Mouse (Mus musculus) forebrain, embryonic 14.5 days (tissue): Measurements from ENCODE around the gene 1110051M20Rik. TPM values are rescaled to one million over a fixed set of nuclear protein-coding genes. Genes with fewer than 3 reads are reported as not detected.

ENCODE experiments used
- ATAC-seq: fragments of 200-750 bp; cut with Nextera tagmentation; 2 replicates; pipeline ENCODE4 v1.8.0; 2017; ENCODE audit warnings: mild to moderate bottlenecking, moderate library complexity
- DNase-seq: peaks from one replicate; pipeline ENCODE4 v3.0.0-alpha.2; 2015; ENCODE audit warnings: low spot score
- H3K27ac ChIP-seq: fragments of 300-500 bp; sonication (generic); 2 replicates; pipeline ENCODE4 v1.5.1; 2014; ENCODE audit warnings: low read depth, mild to moderate bottlenecking, control low read depth, low read length, moderate library complexity
- H3K27me3 ChIP-seq: fragments of 300-500 bp; sonication (generic); replicated peaks from 2 replicates; pipeline ENCODE4 v1.6.1; 2014; ENCODE audit warnings: low read length, control low read depth, mixed read lengths; ENCODE audit not compliant: control insufficient read depth, insufficient read depth
- H3K36me3 ChIP-seq: fragments of 300-500 bp; sonication (generic); 2 replicates; pipeline ENCODE4 v1.6.1; 2014; ENCODE audit warnings: low read length, control low read depth; ENCODE audit not compliant: control insufficient read depth, insufficient read depth
- H3K4me1 ChIP-seq: fragments of 300-500 bp; sonication (generic); 2 replicates; pipeline ENCODE4 v1.6.1; 2014; ENCODE audit warnings: antibody characterized with exemption, low read length, control low read depth; ENCODE audit not compliant: control insufficient read depth, insufficient read depth
- H3K4me2 ChIP-seq: fragments of 300-500 bp; sonication (generic); 2 replicates; pipeline ENCODE4 v1.6.1; 2014; ENCODE audit warnings: mild to moderate bottlenecking, control low read depth, low read length
- H3K4me3 ChIP-seq: fragments of 300-500 bp; sonication (generic); 2 replicates; pipeline ENCODE4 v1.5.1; 2014; ENCODE audit warnings: low read depth, low read length, control low read depth
- H3K9ac ChIP-seq: fragments of 300-500 bp; sonication (generic); 2 replicates; pipeline ENCODE4 v1.6.1; 2014; ENCODE audit warnings: mild to moderate bottlenecking, low read length, control low read depth, moderate library complexity
- H3K9me3 ChIP-seq: fragments of 300-500 bp; sonication (generic); replicated peaks from 2 replicates; pipeline ENCODE4 v1.6.1; 2016; ENCODE audit warnings: low read length, control low read depth, mixed read lengths; ENCODE audit not compliant: control insufficient read depth
- WGBS: fragments of 180-500 bp; shearing (Covaris S2); extraction: QIAGEN DNeasy Blood & Tissue Kit; methylation state at CpG from one replicate; pipeline ENCODE4 v1.1.7; 2014; 5-methylcytosine and 5-hydroxymethylcytosine counted together
- polyA plus RNA-seq: library from polyadenylated mRNA; unstranded; fragments of >200 nt; fragmentation: Nextera tagmentation; extraction: Ambion mirVana; gene quantifications from 2 replicates; pipeline ENCODE4 v1.2.1, GENCODE M21; 2014

Gene 1110051M20Rik
- polyA plus RNA-seq, 1 experiment from 2014 or later, result 170 TPM

DNA sequence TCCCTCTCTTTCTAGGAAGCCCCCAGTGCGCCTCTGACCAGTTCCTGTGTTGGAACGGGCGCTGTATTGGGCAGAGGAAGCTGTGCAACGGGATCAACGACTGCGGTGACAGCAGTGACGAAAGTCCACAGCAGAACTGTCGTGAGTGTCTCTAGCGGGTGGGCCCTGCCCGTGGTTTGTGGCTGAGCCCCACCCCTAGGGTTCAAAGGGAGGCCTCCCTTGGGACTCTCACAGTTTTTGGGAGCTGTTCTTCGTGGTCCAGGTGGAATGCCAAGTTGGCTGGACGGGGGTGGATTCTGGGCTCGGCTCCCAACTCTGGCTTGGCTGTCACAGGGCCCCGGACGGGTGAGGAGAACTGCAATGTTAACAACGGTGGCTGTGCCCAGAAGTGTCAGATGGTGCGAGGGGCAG is 31.8 kb upstream of the 1110051M20Rik start:
- no peaks in the 10 kb centered on the region for H3K4me1 ChIP-seq
- H3K9me3 ChIP-seq, result no peaks in the 10 kb centered on the region
- no peak overlapping the region for H3K9ac ChIP-seq
- 78% methylated on average over 17 of the region's 17 CpGs for WGBS
- H3K36me3 ChIP-seq, result peaks cover 62% of the 10 kb centered on the region
- no peak for DNase-seq
- no peak overlapping the region for H3K4me2 ChIP-seq
- no peak overlapping the region for H3K4me3 ChIP-seq
- no peaks in the 10 kb centered on the region for H3K27me3 ChIP-seq
- no peak overlapping the region; the same call in 1 of the 2 replicates for H3K27ac ChIP-seq
- no peak for ATAC-seq

GRCm38 (mm10) chr2:91475791-91476190 is 31.3 kb upstream of the 1110051M20Rik start:
- no peak overlapping the region; the same call in 1 of the 2 replicates for H3K27ac ChIP-seq
- no peaks in the 10 kb centered on the region for H3K4me1 ChIP-seq
- no peak for ATAC-seq
- no peak overlapping the region for H3K4me2 ChIP-seq
- H3K9ac ChIP-seq, result no peak overlapping the region
- DNase-seq, result no peak
- WGBS, result 88% methylated on average over 7 of the region's 7 CpGs
- no peak overlapping the region for H3K4me3 ChIP-seq
- peaks cover 60% of the 10 kb centered on the region for H3K36me3 ChIP-seq
- H3K9me3 ChIP-seq, result no peaks in the 10 kb centered on the region
- no peaks in the 10 kb centered on the region for H3K27me3 ChIP-seq

DNA sequence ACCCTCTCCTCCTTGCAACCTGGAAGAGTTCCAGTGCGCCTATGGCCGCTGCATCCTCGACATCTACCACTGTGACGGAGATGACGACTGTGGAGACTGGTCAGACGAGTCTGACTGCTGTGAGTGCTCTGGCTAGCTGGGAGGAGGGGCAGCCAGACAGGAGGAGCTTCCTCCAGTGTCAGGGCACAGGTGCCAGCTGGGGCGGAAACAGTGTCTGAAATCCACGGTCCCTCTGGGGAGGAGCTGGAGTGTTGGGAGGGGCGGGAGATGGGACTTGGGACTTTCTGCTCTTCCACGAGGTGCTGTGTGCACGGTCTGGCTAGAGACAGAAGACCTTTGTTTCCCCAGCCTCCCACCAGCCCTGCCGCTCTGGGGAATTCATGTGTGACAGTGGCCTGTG is 29.9 kb upstream of the 1110051M20Rik start:
- H3K4me1 ChIP-seq, result peaks cover 7% of the 10 kb centered on the region; the same call in 1 of the 2 replicates
- no peak for ATAC-seq
- no peaks in the 10 kb centered on the region for H3K27me3 ChIP-seq
- no peak overlapping the region for H3K9ac ChIP-seq
- no peak for DNase-seq
- H3K9me3 ChIP-seq, result no peaks in the 10 kb centered on the region
- peaks cover 58% of the 10 kb centered on the region for H3K36me3 ChIP-seq
- H3K4me3 ChIP-seq, result no peak overlapping the region
- no peak overlapping the region for H3K27ac ChIP-seq
- 72% methylated on average over 12 of the region's 12 CpGs for WGBS
- H3K4me2 ChIP-seq, result no peak overlapping the region

- peaks cover 13% of the 10 kb centered on the region; the same call in 1 of the 2 replicates for H3K4me1 ChIP-seq
- 0 out of 2 replicates have a peak overlapping the region, but pooled peaks have one; percentile 24 for H3K27ac ChIP-seq
- peaks cover 22% of the 10 kb centered on the region for H3K36me3 ChIP-seq
- 19% methylated on average over 7 of the region's 7 CpGs for WGBS
- peak overlapping the region; percentile 35; the same call in 1 of the 2 replicates for H3K9ac ChIP-seq
- H3K4me3 ChIP-seq, result no peak overlapping the region
- no peak overlapping the region for H3K4me2 ChIP-seq
- DNase-seq (no peak), ATAC-seq (peak; percentile 49; the same call in 1 of the 2 replicates)
- no peaks in the 10 kb centered on the region for H3K27me3 ChIP-seq
- no peaks in the 10 kb centered on the region for H3K9me3 ChIP-seq
Measured at GRCm38 (mm10) chr2:91470055-91470647, 25.6 kb upstream of the 1110051M20Rik start.

GRCm38 (mm10) chr2:91467613-91468012 is 23.1 kb upstream of the 1110051M20Rik start:
- Histone ChIP-seq H3K9ac (peak overlapping the region; percentile 29; the same call in 1 of the 2 replicates), H3K4me1 (peaks cover 20% of the 10 kb centered on the region), H3K27me3 (no peaks in the 10 kb centered on the region), H3K4me2 (no peak overlapping the region), H3K36me3 (no peaks in the 10 kb centered on the region), H3K4me3 (no peak overlapping the region), H3K27ac (peak overlapping the region; percentile 1; the same call in 1 of the 2 replicates), H3K9me3 (no peaks in the 10 kb centered on the region)
- ATAC-seq, result no peak
- WGBS, result 26% methylated on average over 8 of the region's 8 CpGs
- DNase-seq, result peak; percentile 64

DNA sequence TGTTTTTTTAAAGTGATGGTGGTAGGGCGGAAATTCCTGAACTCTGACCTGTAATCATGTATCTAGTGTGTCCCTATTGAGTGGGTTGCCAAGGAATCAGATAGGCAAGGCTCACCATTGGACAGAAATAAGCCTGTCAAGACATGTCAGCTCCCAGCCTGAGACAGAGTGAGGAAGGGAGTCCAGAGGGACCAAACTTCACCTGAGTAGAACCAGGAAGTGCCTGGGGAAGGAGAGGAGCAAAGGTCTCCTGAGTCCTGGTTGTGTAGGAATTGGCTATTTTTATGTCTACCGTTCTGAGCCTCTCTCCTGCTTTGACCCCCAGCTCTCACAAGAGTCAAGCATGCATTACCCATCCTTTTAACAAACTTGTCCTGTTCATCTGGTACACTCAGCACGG is 21.4 kb upstream of the 1110051M20Rik start:
- no peaks in the 10 kb centered on the region for H3K27me3 ChIP-seq
- 91% methylated on average over 3 of the region's 3 CpGs for WGBS
- no peaks in the 10 kb centered on the region for H3K36me3 ChIP-seq
- H3K27ac ChIP-seq, result no peak overlapping the region
- H3K4me3 ChIP-seq, result no peak overlapping the region
- no peak overlapping the region for H3K9ac ChIP-seq
- H3K4me2 ChIP-seq, result no peak overlapping the region
- DNase-seq, result no peak
- H3K4me1 ChIP-seq, result peaks cover 31% of the 10 kb centered on the region
- H3K9me3 ChIP-seq, result no peaks in the 10 kb centered on the region
- no peak for ATAC-seq

DNA sequence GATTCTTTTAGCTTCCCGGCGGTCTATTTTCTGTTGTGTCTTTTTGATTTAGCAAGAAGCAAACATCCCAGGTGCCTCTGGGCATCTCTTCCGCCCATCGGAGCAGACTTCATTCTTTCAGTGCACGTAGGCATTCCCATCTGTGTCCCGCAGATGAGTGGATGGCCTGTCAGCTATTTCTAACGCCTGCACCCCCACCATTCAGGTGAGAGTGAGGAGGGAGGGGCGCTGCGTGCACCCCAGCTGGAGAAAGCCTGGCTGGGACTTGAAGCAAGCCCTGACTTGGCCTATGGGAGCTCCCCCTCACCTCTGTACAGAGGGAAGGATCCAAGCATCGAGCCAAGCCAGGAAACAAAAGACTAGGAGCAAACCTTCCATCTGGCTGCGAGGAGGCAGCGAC is 18.2 kb upstream of the 1110051M20Rik start:
- H3K4me3 ChIP-seq, result peak overlapping the region; percentile 12; the same call in 1 of the 2 replicates
- H3K27ac ChIP-seq, result peak overlapping the region; percentile 59
- no peaks in the 10 kb centered on the region for H3K27me3 ChIP-seq
- peak; percentile 62 for DNase-seq
- H3K36me3 ChIP-seq, result no peaks in the 10 kb centered on the region
- peak; percentile 12; the same call in 1 of the 2 replicates for ATAC-seq
- H3K4me2 ChIP-seq, result peak overlapping the region; percentile 48
- no peaks in the 10 kb centered on the region for H3K9me3 ChIP-seq
- H3K9ac ChIP-seq, result peak overlapping the region; percentile 55
- 4% methylated on average over 12 of the region's 12 CpGs for WGBS
- peaks cover 24% of the 10 kb centered on the region for H3K4me1 ChIP-seq

- DNase-seq, result no peak
- Histone ChIP-seq H3K27me3 (no peaks in the 10 kb centered on the region), H3K36me3 (no peaks in the 10 kb centered on the region), H3K9me3 (no peaks in the 10 kb centered on the region), H3K9ac (peak overlapping the region; percentile 55; the same call in 1 of the 2 replicates), H3K4me1 (peaks cover 20% of the 10 kb centered on the region), H3K4me2 (peak overlapping the region; percentile 48), H3K27ac (peak overlapping the region; percentile 59), H3K4me3 (peak overlapping the region; percentile 12; the same call in 1 of the 2 replicates)
- 7% methylated on average over 2 of the region's 2 CpGs for WGBS
- no peak for ATAC-seq
Measured at GRCm38 (mm10) chr2:91462196-91462595, 17.7 kb upstream of the 1110051M20Rik start.

GRCm38 (mm10) chr2:91461341-91461740 is 16.8 kb upstream of the 1110051M20Rik start:
- Histone ChIP-seq H3K36me3 (no peaks in the 10 kb centered on the region), H3K27ac (no peak overlapping the region), H3K4me1 (peaks cover 23% of the 10 kb centered on the region), H3K27me3 (no peaks in the 10 kb centered on the region), H3K4me2 (peak overlapping the region; percentile 4; the same call in 1 of the 2 replicates), H3K9me3 (no peaks in the 10 kb centered on the region), H3K4me3 (no peak overlapping the region), H3K9ac (no peak overlapping the region)
- DNase-seq (no peak), ATAC-seq (no peak)
- WGBS, result 50% methylated on average over 3 of the region's 3 CpGs
